Mouse (Mus musculus) gastrocnemius, adult 8-10 months (tissue): Measurements from ENCODE around the gene Hmga2. TPM values are rescaled to one million over a fixed set of nuclear protein-coding genes. Genes with fewer than 3 reads are reported as not detected.

Source experiments
- DNase-seq, 2 experiments: peaks; one replicate each; pipeline ENCODE4 v3.0.0; 2022; ENCODE audit warnings: low spot score in 2 of 2
- total RNA-seq, 4 experiments: library from RNA; stranded (reverse); gene quantifications; 2 replicates each; pipeline ENCODE4 v1.2.4; 2022

The Hmga2 gene
- under 1 TPM in 3 of 4 experiments, not detected in 1; 0.07 to 0.17 (median 0.08) TPM for total RNA-seq

GRCm38 (mm10) chr10:120475601-120476515 lies at the start of gene Hmga2:
Gene Hmga2 (minus strand): TSS chr10:120476469.
- no peak for DNase-seq

GRCm38 (mm10) chr10:120522959-120523358 lies 46.7 kb upstream of the Hmga2 start:
- DNase-seq, result no peak

GRCm38 (mm10) chr10:120521912-120522575 lies 45.8 kb upstream of the Hmga2 start:
- DNase-seq, result no peak

DNA sequence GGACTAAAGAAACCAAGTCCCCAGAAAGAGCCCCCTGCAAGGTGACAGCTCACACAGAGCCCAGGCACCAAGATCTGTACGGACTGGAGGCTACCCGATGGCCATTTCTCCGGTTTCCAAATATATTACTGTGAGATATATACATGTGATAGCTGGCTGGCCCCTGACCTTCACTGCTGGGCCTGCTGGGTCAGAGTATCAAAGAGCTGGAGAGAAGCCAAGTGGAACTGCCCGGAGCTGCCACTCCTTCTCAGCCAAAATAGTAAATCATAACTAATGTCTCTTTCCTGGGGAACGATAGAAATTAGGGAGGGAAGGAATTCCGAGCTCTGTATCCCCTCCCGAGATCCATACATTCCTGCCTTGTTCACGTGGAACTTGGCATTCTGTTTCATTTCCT lies 40.0 kb upstream of the Hmga2 start:
- no peak for DNase-seq

DNA sequence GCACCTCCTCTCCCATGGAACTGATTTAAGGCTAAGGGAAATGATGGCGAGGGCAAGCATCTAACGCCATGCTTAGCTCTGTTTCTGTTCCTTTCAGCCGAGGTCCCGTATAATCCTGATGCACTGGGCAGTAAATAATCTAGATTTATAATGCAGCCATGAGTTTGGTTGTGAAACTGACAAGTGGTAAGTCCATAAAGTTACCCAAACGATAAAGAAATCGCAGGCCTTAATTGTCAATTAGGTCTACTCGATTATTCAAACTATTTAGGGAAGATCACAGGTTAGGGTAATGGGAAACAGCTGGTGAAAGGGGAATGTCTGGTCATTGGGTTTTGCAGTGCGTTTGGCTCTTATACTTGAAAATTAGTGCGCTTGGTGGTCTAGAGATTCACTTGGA lies 37.5 kb upstream of the Hmga2 start:
- DNase-seq, result no peak

- no peak for DNase-seq
Measured at GRCm38 (mm10) chr10:120512946-120513345, 36.7 kb upstream of the Hmga2 start.

DNA sequence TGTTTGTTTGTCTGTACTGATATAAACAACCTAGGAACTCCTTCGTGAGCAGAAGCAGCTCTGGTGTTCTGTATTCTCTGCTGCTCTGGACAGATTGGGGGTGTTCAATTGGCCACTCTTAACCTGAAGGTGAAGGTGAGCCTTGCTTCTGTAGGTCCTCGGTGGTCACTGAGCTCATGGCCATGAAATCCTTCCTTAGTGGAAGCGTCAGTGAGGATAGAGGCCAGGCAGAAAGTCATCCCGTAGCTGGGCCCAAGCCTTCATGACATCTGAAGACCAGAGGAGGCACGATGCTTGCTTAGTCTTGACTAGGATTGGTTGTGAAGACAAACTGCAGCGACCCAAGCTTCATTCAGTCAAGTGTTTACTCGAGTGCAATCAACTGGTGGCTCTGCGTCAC lies 35.9 kb upstream of the Hmga2 start:
- DNase-seq, result no peak

- DNase-seq, result no peak
Measured at GRCm38 (mm10) chr10:120503959-120504358, 27.7 kb upstream of the Hmga2 start.

GRCm38 (mm10) chr10:120500794-120501193 lies 24.5 kb upstream of the Hmga2 start:
- no peak for DNase-seq

DNA sequence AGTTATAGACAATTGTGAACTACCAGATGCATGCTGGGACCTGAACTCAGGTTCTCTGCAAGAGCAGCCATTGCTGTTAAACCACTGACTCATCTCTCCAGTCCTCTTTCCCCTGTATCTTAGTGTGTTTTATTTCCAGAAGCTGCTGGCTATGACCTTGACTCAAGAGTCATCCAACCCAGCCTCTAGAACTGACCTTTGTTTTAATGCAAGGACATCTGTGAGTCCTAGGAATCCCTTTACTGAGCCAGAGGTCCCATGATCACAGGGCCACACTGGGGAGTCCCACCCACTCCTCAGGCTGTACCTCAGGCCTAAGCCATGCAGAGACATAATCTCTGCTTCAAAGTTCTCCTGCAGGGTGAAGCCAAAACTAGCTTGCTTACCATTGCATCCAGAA lies 21.8 kb upstream of the Hmga2 start:
- no peak for DNase-seq

DNA sequence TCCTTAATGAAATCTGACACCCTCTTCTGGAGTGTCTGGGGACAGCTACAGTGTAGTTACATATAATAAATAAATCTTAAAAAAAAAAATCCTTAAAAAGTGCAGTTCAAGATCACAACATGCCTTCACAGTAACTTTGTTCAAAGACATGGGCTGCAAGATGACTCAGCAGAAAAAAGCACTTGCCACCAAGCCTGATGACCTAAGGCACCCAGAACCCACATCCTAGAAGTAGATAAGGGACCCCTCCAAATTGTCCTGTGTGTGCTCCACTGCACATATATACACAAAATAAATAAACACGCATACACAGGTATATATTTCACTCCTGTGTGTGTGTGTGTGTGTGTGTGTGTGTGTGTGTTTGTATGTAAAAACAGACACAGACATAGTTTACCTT lies 18.4 kb upstream of the Hmga2 start:
- DNase-seq, result no peak

GRCm38 (mm10) chr10:120491477-120491876 lies 15.2 kb upstream of the Hmga2 start:
- no peak for DNase-seq

DNA sequence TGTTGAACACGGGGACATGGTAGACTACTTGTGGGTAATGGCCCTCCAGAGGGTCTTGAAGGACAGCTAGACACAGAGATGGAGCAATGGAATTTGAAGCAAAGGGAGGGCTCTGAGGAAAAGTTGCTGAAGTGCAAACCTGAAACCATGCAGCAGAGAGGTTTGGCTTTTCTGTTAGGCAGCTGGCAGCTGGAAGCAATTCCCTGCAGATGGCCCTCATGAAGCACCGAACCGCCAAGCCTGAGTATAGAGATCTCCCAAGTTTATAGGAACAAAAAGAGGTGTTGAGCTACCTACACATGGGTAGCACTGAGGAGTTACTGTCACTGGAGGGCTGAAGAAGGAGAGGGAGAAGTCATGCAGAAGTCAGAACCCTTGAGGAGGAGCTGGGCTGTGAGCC lies 13.3 kb upstream of the Hmga2 start:
- no peak for DNase-seq

DNA sequence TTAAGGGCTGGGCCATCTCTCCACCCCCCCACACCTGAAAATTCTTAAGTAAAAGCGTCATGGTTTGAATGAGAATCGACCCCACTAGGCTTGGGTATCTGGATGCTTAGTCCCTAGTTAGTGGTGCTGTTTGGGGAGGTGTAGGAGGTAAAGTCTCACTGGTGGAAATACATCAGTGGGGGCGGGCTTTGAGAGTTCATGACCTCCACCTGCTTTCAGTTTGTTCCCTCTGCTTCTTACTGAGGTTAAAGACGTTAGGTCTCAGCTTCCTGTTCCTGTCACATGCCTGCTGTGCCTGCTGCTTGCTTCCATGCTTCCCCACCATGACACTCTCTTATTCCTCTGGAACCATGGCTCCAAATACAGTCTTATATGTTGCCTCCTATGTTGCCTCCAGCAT lies 12.3 kb upstream of the Hmga2 start:
- no peak for DNase-seq

- no peak for DNase-seq
Measured at GRCm38 (mm10) chr10:120487881-120488280, 11.6 kb upstream of the Hmga2 start.

GRCm38 (mm10) chr10:120485461-120485860 lies 9.2 kb upstream of the Hmga2 start:
- no peak for DNase-seq

GRCm38 (mm10) chr10:120484144-120484543 lies 7.9 kb upstream of the Hmga2 start:
- no peak for DNase-seq

- no peak for DNase-seq
Measured at GRCm38 (mm10) chr10:120478164-120478563, 1.9 kb upstream of the Hmga2 start.

DNA sequence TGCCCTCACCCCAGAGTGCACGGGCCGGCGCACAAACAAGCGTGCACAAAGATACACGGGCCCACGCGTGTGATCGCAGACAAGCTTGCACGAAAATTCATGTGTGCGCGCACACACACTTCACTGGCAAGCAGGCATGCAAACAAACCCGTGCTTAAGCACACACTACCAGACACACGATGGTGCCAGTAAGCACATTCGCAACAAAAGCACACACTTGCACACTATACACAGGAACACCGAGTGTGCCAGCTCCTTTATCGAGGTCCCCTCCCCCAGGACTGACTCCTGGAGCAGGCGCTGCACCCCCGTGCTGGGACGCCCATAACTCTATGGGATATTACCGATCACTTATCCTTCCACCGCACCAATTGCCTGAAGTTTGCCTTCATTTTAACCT lies 1.2 kb upstream of the Hmga2 start:
- no peak for DNase-seq

GRCm38 (mm10) chr10:120476516-120477336 lies 457 bp upstream of the Hmga2 start:
- DNase-seq, result no peak

GRCm38 (mm10) chr10:120475041-120475541 lies 1.2 kb downstream of the Hmga2 start:
- DNase-seq, result no peak

DNA sequence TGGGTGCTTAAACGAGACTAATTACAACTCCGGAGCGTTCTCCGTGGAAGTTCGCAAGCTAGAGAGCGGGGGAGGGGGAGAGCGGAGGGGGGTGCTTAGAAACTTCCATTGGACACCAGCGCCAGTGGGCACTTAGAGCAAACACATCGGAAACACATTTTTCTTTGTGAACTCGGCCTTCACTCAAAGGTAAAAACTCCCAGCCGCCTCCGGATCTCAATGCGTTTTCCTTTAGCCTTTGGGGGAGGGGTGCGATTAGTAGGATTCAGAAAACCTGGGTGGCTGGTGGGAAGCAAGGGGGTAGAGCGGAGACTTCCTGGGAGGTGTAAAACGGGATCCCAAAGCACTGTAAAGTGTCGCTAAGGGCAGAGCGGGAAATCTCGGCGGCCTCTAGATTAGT lies 2.0 kb downstream of the Hmga2 start:
- no peak for DNase-seq
